Mouse (Mus musculus) heart, adult 2 months (tissue): ENCODE measurements around the gene Mllt1.

Experiments
- CTCF ChIP-seq: fragments of 200-600 bp; IDR thresholded peaks from 2 replicates; pipeline ENCODE4 v1.8.1; 2022; ENCODE audit warnings: antibody characterized with exemption, mild to moderate bottlenecking, moderate library complexity
- EP300 ChIP-seq: fragments of 200-500 bp; IDR thresholded peaks from 2 replicates; pipeline ENCODE4 v1.6.1; 2011; ENCODE audit warnings: low read depth, low read length, control low read depth; ENCODE audit not compliant: insufficient read depth
- POLR2A ChIP-seq: fragments of 200-500 bp; IDR thresholded peaks from 2 replicates; pipeline ENCODE4 v1.6.1; 2011; ENCODE audit warnings: mild to moderate bottlenecking, low read depth, low read length, control low read depth; ENCODE audit not compliant: insufficient read depth

DNA sequence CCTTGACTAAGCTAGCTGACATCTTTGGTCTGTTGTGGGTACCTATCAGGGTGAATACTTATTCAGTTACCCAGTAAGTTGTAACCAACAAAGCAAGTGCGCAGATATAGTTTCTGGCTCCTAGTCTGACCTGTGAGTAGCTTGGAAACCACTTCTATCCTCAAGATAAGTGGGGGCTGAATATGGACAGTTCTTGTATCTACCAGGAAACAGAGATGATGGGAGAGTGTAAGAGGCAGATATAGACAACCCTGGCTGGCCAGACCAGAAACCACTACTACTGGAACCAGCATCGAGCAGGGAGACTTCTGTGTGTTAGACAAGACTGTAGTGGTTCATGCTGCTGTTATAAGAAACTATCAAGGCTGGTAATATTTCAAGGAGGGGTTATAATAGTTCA is 45.2 kb downstream of the Mllt1 start:
- no peak for TF ChIP-seq CTCF
- TF ChIP-seq POLR2A: no peak
- no peak for TF ChIP-seq EP300
